Mouse (Mus musculus): Measurements from ENCODE around the gene Clec2d. TPM values are rescaled to one million over a fixed set of nuclear protein-coding genes. Genes with fewer than 3 reads are reported as not detected.

Clec2d gene
- 0.14 and 0.21 TPM in 2 replicates for polyA plus RNA-seq (2016; fragmentation: Nextera tagmentation; extraction: Ambion mirVana)

- Histone ChIP-seq H3K4me3 (peak within 1 kb of the TSS; percentile 52), H3K36me3 (peaks cover 20% of the 10 kb centered on the region), H3K4me2 (peak within 1 kb of the TSS; percentile 65), H3K9ac (peak within 1 kb of the TSS; percentile 77), H3K9me3 (replicated peaks) (no peaks in the 10 kb centered on the region), H3K27ac (ENCODE audit: poor library complexity, severe bottlenecking) (peak within 1 kb of the TSS; percentile 95), H3K27me3 (replicated peaks) (no peaks in the 10 kb centered on the region), H3K4me1 (replicated peaks) (peaks cover 8% of the 10 kb centered on the region)
- peak; percentile 86 for ATAC-seq (ENCODE audit: insufficient number of reproducible peaks, low FRiP score)
- WGBS: 10% methylated on average over 15 of the region's 15 CpGs
Observed at GRCm38 (mm10) chr6:129180403-129181169, at the start of gene Clec2d. Clec2d (plus strand) TSS chr6:129180615.

DNA sequence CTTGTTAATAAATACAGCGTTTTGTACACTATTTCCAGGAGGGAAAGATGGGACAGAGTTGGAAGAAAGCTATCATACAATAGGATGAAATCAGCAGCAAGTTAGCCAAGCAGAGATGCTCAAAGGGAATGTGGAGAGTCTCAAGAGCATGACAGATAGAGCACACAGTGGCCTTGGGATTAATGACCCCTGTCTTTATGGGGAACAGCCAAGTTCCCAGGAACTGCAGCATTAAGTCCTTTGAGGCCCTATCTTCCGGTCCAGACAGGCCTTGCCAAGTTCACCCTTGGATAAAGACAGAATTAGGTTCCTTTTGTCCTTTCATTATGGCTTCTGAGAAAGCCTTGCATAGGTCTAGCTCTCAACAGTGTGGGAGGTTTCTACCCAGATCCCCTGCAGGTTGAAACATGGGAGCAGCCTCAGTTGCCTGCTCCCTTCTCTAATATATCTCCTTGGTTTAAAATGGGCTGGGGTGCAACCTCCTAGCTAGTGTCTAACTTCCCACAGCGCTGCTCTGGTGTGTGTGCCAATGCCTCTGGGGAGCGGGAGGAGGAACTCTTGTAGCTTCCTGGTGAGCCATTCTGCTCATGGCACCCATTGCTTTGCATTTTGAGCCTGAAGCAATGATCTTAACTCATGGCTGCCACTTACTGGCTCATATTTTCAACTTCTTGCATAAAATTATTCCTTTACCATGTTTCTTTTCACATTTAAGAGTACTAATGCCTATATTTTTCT is 47.6 kb upstream of the Clec2d start:
- Histone ChIP-seq H3K4me3 (no peak overlapping the region), H3K4me1 (replicated peaks) (no peaks in the 10 kb centered on the region), H3K9me3 (replicated peaks) (no peaks in the 10 kb centered on the region), H3K9ac (no peak overlapping the region), H3K36me3 (no peaks in the 10 kb centered on the region), H3K27me3 (replicated peaks) (no peaks in the 10 kb centered on the region), H3K27ac (ENCODE audit: poor library complexity, severe bottlenecking) (no peak overlapping the region), H3K4me2 (no peak overlapping the region)
- WGBS: 80% methylated on average over 4 of the region's 4 CpGs
- no peak for ATAC-seq (ENCODE audit: insufficient number of reproducible peaks, low FRiP score)

DNA sequence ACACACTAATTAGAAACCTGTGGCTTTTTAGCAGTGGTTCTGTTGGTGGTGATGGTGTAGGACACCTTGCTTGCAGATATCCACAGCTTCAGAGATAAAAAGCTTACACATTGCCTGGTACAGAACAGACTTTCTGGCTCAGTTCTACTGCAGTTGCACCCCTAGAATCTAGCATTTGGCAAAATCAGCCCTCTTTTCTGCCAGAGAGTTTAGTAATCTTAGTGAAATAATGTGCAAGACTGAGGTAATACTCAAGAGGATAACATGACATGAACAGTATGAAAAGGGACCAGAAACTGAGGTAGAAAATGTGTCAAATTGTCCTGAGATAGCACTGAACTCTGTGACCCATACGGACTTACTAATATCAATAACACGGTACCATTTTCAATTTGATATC is 33.6 kb upstream of the Clec2d start:
- Histone ChIP-seq H3K4me1 (replicated peaks) (no peaks in the 10 kb centered on the region), H3K27me3 (replicated peaks) (no peaks in the 10 kb centered on the region), H3K4me2 (no peak overlapping the region), H3K9me3 (replicated peaks) (no peaks in the 10 kb centered on the region), H3K27ac (ENCODE audit: poor library complexity, severe bottlenecking) (no peak overlapping the region), H3K4me3 (no peak overlapping the region), H3K36me3 (no peaks in the 10 kb centered on the region), H3K9ac (no peak overlapping the region)
- ATAC-seq (ENCODE audit: insufficient number of reproducible peaks, low FRiP score): no peak
- 85% methylated on average over 2 of the region's 2 CpGs for WGBS

DNA sequence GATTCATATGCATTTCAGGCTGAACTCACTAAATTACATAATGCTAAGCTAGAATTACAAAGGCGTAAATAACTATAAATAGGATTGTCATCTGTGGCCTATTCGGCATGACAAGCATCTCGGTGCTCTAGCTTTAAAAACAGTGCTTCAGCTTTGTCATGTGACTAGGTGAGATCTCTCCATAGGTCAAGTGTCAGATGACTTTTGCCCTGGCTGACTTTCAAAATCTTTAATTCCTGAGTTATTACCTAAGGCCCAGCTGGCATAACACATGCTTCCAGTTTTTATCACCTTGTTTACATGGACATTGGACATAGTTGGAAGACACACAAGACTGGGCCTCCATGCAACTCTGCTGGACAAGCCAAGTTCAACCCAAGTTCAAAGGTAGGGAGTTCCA is 20.3 kb upstream of the Clec2d start:
- Histone ChIP-seq H3K4me2 (no peak overlapping the region), H3K27ac (ENCODE audit: poor library complexity, severe bottlenecking) (no peak overlapping the region), H3K9ac (no peak overlapping the region), H3K9me3 (replicated peaks) (no peaks in the 10 kb centered on the region), H3K4me3 (no peak overlapping the region), H3K27me3 (replicated peaks) (no peaks in the 10 kb centered on the region), H3K36me3 (no peaks in the 10 kb centered on the region), H3K4me1 (replicated peaks) (no peaks in the 10 kb centered on the region)
- 84% methylated on average over 3 of the region's 3 CpGs for WGBS
- no peak for ATAC-seq (ENCODE audit: insufficient number of reproducible peaks, low FRiP score)

GRCm38 (mm10) chr6:129161136-129161535 is 19.3 kb upstream of the Clec2d start:
- Histone ChIP-seq H3K27me3 (replicated peaks) (no peaks in the 10 kb centered on the region), H3K4me1 (replicated peaks) (no peaks in the 10 kb centered on the region), H3K4me2 (no peak overlapping the region), H3K27ac (ENCODE audit: poor library complexity, severe bottlenecking) (no peak overlapping the region), H3K36me3 (no peaks in the 10 kb centered on the region), H3K9ac (no peak overlapping the region), H3K4me3 (no peak overlapping the region), H3K9me3 (replicated peaks) (no peaks in the 10 kb centered on the region)
- no peak for ATAC-seq (ENCODE audit: insufficient number of reproducible peaks, low FRiP score)
- WGBS: 72% methylated on average over 3 of the region's 3 CpGs

- ATAC-seq (ENCODE audit: insufficient number of reproducible peaks, low FRiP score): no peak
- Histone ChIP-seq H3K4me1 (replicated peaks) (no peaks in the 10 kb centered on the region), H3K9me3 (replicated peaks) (no peaks in the 10 kb centered on the region), H3K4me2 (no peak overlapping the region), H3K36me3 (no peaks in the 10 kb centered on the region), H3K9ac (no peak overlapping the region), H3K27me3 (replicated peaks) (no peaks in the 10 kb centered on the region), H3K4me3 (no peak overlapping the region), H3K27ac (ENCODE audit: poor library complexity, severe bottlenecking) (no peak overlapping the region)
Observed at GRCm38 (mm10) chr6:129161951-129162350, 18.5 kb upstream of the Clec2d start.

DNA sequence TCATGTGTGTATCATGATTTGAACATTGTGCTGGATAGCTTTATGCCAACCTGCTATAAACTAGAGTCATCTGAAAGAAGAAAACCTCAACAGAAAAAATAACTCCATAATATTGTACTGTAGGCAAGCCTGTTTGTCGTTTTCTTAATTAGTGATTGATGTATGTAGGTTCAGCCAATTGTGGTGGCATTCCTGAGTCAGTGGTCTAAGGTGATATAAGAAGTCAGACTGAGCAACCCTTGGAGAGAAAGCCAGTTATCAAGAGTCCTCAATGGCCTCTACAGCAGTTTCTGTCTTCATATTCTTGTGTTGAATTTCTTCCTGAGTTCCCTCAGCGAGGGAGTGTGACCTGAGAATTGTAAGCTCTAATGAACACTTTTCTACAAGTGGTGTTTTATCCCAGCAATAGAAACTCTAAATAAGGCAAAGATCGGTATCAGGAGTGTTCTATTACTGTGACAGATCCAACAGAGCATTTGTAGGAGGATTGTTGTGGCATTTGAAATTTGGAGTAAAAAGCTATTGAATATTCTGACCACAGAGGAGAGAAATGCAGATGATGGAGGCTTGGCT is 17.7 kb upstream of the Clec2d start:
- Histone ChIP-seq H3K36me3 (no peaks in the 10 kb centered on the region), H3K4me2 (no peak overlapping the region), H3K27me3 (replicated peaks) (no peaks in the 10 kb centered on the region), H3K27ac (ENCODE audit: poor library complexity, severe bottlenecking) (no peak overlapping the region), H3K9ac (no peak overlapping the region), H3K4me1 (replicated peaks) (no peaks in the 10 kb centered on the region), H3K9me3 (replicated peaks) (no peaks in the 10 kb centered on the region), H3K4me3 (no peak overlapping the region)
- WGBS: 72% methylated on average over 3 of the region's 3 CpGs
- ATAC-seq (ENCODE audit: insufficient number of reproducible peaks, low FRiP score): no peak

DNA sequence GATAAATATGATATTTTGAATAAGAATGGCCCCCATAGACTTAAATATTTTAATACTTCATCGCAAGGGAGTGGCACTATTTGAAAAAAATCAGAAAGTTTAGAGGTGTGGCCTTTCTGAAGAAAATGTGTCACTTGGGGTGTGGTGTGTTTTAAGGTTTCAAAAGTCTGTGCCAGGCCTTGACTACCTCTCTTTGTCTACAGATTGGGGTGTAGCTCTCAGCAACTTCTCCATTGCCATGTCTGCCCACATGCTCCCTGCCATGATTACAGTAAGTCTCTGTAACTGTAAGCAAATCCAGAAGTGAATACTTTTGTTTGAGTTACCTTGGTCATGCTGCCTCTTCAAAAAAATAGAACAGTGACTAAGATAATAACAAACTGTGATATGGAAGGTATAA is 16.8 kb upstream of the Clec2d start:
- no peaks in the 10 kb centered on the region for H3K9me3 ChIP-seq (replicated peaks)
- H3K4me2 ChIP-seq: no peak overlapping the region
- ATAC-seq (ENCODE audit: insufficient number of reproducible peaks, low FRiP score): no peak
- H3K4me1 ChIP-seq (replicated peaks): no peaks in the 10 kb centered on the region
- no peaks in the 10 kb centered on the region for H3K36me3 ChIP-seq
- H3K4me3 ChIP-seq: no peak overlapping the region
- H3K9ac ChIP-seq: no peak overlapping the region
- H3K27me3 ChIP-seq (replicated peaks): no peaks in the 10 kb centered on the region
- 76% methylated on average over 1 of the region's 1 CpGs for WGBS
- no peak overlapping the region for H3K27ac ChIP-seq (ENCODE audit: poor library complexity, severe bottlenecking)

DNA sequence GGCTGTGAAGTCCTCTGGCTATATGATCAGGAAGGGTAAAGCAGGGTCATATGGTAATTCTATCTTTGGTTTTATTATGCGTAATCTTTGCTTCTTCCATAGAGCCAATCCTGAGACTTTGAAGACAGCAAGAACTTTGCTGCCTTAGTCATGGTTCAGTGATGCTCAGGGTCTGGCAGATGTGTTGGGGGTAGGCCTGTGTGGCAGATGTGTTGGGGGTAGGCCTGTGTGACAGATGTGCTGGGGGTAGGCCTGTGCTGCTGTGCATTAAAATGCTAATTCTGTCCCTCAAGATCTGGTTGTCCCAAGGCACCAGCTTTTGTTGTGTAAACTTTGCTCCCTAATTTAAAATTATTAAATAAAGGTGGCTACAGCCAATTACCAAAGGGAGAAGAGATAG is 9.5 kb upstream of the Clec2d start:
- no peak overlapping the region for H3K4me3 ChIP-seq
- no peaks in the 10 kb centered on the region for H3K9me3 ChIP-seq (replicated peaks)
- H3K36me3 ChIP-seq: no peaks in the 10 kb centered on the region
- ATAC-seq (ENCODE audit: insufficient number of reproducible peaks, low FRiP score): no peak
- no peaks in the 10 kb centered on the region for H3K27me3 ChIP-seq (replicated peaks)
- no peaks in the 10 kb centered on the region for H3K4me1 ChIP-seq (replicated peaks)
- H3K27ac ChIP-seq (ENCODE audit: poor library complexity, severe bottlenecking): no peak overlapping the region
- no peak overlapping the region for H3K4me2 ChIP-seq
- 89% methylated on average over 1 of the region's 1 CpGs for WGBS
- H3K9ac ChIP-seq: no peak overlapping the region

DNA sequence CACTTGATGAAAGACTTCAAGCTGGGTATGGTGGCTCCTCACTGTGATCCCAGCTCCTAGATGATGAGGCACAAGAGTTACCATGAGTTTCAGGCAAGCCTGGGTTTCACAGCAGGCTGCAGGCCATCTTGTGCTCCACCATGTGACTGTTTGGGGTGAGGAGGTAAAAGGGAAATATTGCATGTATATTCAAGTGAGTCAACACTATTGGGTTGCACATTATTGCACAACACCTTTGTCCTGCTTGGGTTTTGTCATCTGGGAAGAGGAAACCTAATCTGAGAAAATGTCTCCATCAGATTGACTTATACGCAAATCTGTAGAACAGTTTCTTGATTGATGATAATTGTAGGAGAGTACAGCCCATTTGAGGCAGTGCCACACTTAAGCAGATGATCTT is 8.7 kb upstream of the Clec2d start:
- H3K4me3 ChIP-seq: no peak overlapping the region
- no peaks in the 10 kb centered on the region for H3K36me3 ChIP-seq
- H3K4me1 ChIP-seq (replicated peaks): no peaks in the 10 kb centered on the region
- no peak overlapping the region for H3K4me2 ChIP-seq
- H3K27me3 ChIP-seq (replicated peaks): no peaks in the 10 kb centered on the region
- H3K9me3 ChIP-seq (replicated peaks): no peaks in the 10 kb centered on the region
- 84% methylated on average over 1 of the region's 1 CpGs for WGBS
- H3K27ac ChIP-seq (ENCODE audit: poor library complexity, severe bottlenecking): no peak overlapping the region
- no peak for ATAC-seq (ENCODE audit: insufficient number of reproducible peaks, low FRiP score)
- no peak overlapping the region for H3K9ac ChIP-seq

DNA sequence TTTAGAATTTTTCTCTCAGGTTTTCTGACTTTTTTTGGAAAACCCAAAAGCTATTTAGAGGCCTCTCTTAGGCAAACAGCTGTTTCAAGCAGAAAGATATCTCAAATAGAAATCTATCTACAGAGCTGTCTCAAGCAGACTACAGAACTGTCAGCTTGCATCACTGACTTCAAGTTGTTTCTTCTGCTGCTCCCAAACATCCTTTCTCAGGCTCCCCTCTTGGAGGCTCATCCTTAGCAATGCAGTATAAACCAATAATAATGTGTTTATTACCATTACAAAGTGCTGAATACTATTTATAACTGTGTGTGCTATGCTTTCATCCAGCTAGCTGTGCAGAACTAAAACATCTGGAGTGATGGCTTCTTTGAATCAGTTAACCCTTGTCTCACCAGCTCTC is 5.6 kb upstream of the Clec2d start:
- Histone ChIP-seq H3K4me3 (no peak overlapping the region), H3K27me3 (replicated peaks) (no peaks in the 10 kb centered on the region), H3K27ac (ENCODE audit: poor library complexity, severe bottlenecking) (no peak overlapping the region), H3K4me1 (replicated peaks) (no peaks in the 10 kb centered on the region), H3K36me3 (no peaks in the 10 kb centered on the region), H3K9ac (no peak overlapping the region), H3K4me2 (no peak overlapping the region), H3K9me3 (replicated peaks) (no peaks in the 10 kb centered on the region)
- ATAC-seq (ENCODE audit: insufficient number of reproducible peaks, low FRiP score): no peak

All from heart, embryonic 12.5 days (tissue).